Mouse (Mus musculus) myocyte (in vitro differentiated cells): ENCODE measurements at regions not wholly inside any gene's neighbourhood (a gene's known extent, or its start where the extent isn't known, plus 50 kb on each side); places are given as distances from the start of the nearest gene placed in this dataset.

Experiments
- H3K27me3 ChIP-seq: one replicate; pipeline ENCODE4 v1.6.1; 2011; ENCODE audit not compliant: control insufficient read depth, insufficient read depth, insufficient read length
- H3K36me3 ChIP-seq: one replicate; pipeline ENCODE4 v1.6.1; 2011; ENCODE audit not compliant: control insufficient read depth, insufficient read depth
- H3K4me2 ChIP-seq: one replicate; pipeline ENCODE4 v1.6.1; 2011; ENCODE audit warnings: low read depth, control low read depth
- H3K4me3 ChIP-seq: one replicate; pipeline ENCODE4 v1.5.1; 2011; ENCODE audit warnings: mild to moderate bottlenecking, control low read depth, moderate library complexity
- H3K79me2 ChIP-seq: one replicate; pipeline ENCODE4 v1.6.1; 2011; ENCODE audit not compliant: control insufficient read depth, insufficient read depth
- H3ac ChIP-seq: one replicate; pipeline ENCODE4 v1.6.1; 2011; ENCODE audit not compliant: control insufficient read depth, insufficient read length
- CEBPB ChIP-seq: IDR thresholded peaks from 2 replicates; pipeline ENCODE4 v1.6.1; 2011; ENCODE audit warnings: mild to moderate bottlenecking, moderate library complexity; ENCODE audit not compliant: poor library complexity, insufficient read depth, severe bottlenecking
- E2F4 ChIP-seq: IDR thresholded peaks from one replicate; pipeline ENCODE4 v1.6.1; 2011; ENCODE audit warnings: mild to moderate bottlenecking, control low read depth, moderate library complexity; ENCODE audit not compliant: insufficient read depth
- MAX ChIP-seq: IDR thresholded peaks from one replicate; pipeline ENCODE4 v1.6.1; 2011; ENCODE audit warnings: low read depth, mild to moderate bottlenecking, control low read depth
- MYOD1 ChIP-seq, 3 experiments: IDR thresholded peaks; one replicate each; pipeline ENCODE4 v1.6.1; 2011; ENCODE audit warnings: control low read depth in 2 of 3, low read depth in 2 of 3, mild to moderate bottlenecking in 2 of 3, moderate library complexity in 1 of 3; ENCODE audit not compliant: insufficient read length in 2 of 3, control insufficient read depth in 1 of 3
- MYOG ChIP-seq, 3 experiments: IDR thresholded peaks; one replicate each; pipeline ENCODE4 v1.6.1; 2011; ENCODE audit warnings: control low read depth in 2 of 3, low read depth in 2 of 3, mild to moderate bottlenecking in 2 of 3; ENCODE audit not compliant: insufficient read length in 2 of 3, control insufficient read depth in 1 of 3, insufficient read depth in 1 of 3
- POLR2A ChIP-seq: IDR thresholded peaks from one replicate; pipeline ENCODE4 v1.6.1; 2011; ENCODE audit warnings: low read depth, mild to moderate bottlenecking, control low read depth, moderate library complexity; ENCODE audit not compliant: insufficient read length
- POLR2AphosphoS2 ChIP-seq: IDR thresholded peaks from one replicate; pipeline ENCODE4 v1.6.1; 2011; ENCODE audit warnings: low read depth, control low read depth; ENCODE audit not compliant: insufficient read length
- REST ChIP-seq: IDR thresholded peaks from one replicate; pipeline ENCODE4 v1.6.1; 2011; ENCODE audit warnings: mild to moderate bottlenecking, control low read depth, moderate library complexity; ENCODE audit not compliant: insufficient read depth, insufficient read length
- SRF ChIP-seq: IDR thresholded peaks from one replicate; pipeline ENCODE4 v1.6.1; 2011; ENCODE audit warnings: low read depth; ENCODE audit not compliant: control insufficient read depth, insufficient read length
- TCF12 ChIP-seq: IDR thresholded peaks from one replicate; pipeline ENCODE4 v1.6.1; 2011; ENCODE audit warnings: mild to moderate bottlenecking, control low read depth; ENCODE audit not compliant: poor library complexity, insufficient read depth, severe bottlenecking
- TCF3 ChIP-seq: IDR thresholded peaks from one replicate; pipeline ENCODE4 v1.6.1; 2011; ENCODE audit warnings: low read depth, control low read depth; ENCODE audit not compliant: insufficient read length
- USF1 ChIP-seq: IDR thresholded peaks from one replicate; pipeline ENCODE4 v1.6.1; 2011; ENCODE audit warnings: low read depth, mild to moderate bottlenecking, control low read depth, moderate library complexity

- Histone ChIP-seq H3K4me2 (no peak overlapping the region), H3K36me3 (no peaks in the 10 kb centered on the region), H3K27me3 (no peaks in the 10 kb centered on the region), H3K4me3 (no peak overlapping the region), H3ac (no peak overlapping the region), H3K79me2 (no peaks in the 10 kb centered on the region)
- TF ChIP-seq TCF3 (no peak), MAX (no peak), USF1 (no peak), POLR2A (no peak), POLR2AphosphoS2 (no peak), TCF12 (no peak), SRF (no peak), E2F4 (no peak)
These were observed 325.1 kb upstream of the Smim15 start for GRCm38 (mm10) chr13:107718973-107719620.

GRCm38 (mm10) chr13:107715616-107716015 lies 328.6 kb upstream of the Smim15 start:
- no peaks in the 10 kb centered on the region for H3K36me3 ChIP-seq
- no peak overlapping the region for H3K4me2 ChIP-seq
- no peaks in the 10 kb centered on the region for H3K79me2 ChIP-seq
- no peak overlapping the region for H3ac ChIP-seq
- TF ChIP-seq USF1 (no peak), MYOG (IDR thresholded peaks at IDR 0.05; ENCODE audit: control insufficient read depth in 1 of 3, insufficient read depth in 1 of 3, insufficient read length in 2 of 3, low read depth in 2 of 3) (no peak), E2F4 (no peak), POLR2AphosphoS2 (no peak), TCF12 (no peak), POLR2A (no peak), TCF3 (no peak), SRF (no peak), REST (no peak), MAX (no peak), MYOD1 (IDR thresholded peaks at IDR 0.05; ENCODE audit: control insufficient read depth in 1 of 3, insufficient read length in 2 of 3, low read depth in 2 of 3) (no peak), CEBPB (no peak)
- H3K27me3 ChIP-seq = no peaks in the 10 kb centered on the region
- H3K4me3 ChIP-seq = no peak overlapping the region

- TF ChIP-seq MAX (no peak), E2F4 (no peak), POLR2A (no peak), REST (no peak), TCF3 (no peak), MYOD1 (IDR thresholded peaks at IDR 0.05; ENCODE audit: control insufficient read depth in 1 of 3, insufficient read length in 2 of 3, low read depth in 2 of 3) (no peak), MYOG (IDR thresholded peaks at IDR 0.05; ENCODE audit: control insufficient read depth in 1 of 3, insufficient read depth in 1 of 3, insufficient read length in 2 of 3, low read depth in 2 of 3) (no peak), POLR2AphosphoS2 (no peak), TCF12 (no peak), SRF (no peak), USF1 (no peak), CEBPB (no peak)
- Histone ChIP-seq H3K27me3 (no peaks in the 10 kb centered on the region), H3K4me2 (no peak overlapping the region), H3K4me3 (no peak overlapping the region), H3K36me3 (no peaks in the 10 kb centered on the region), H3K79me2 (no peaks in the 10 kb centered on the region), H3ac (no peak overlapping the region)
These were observed 330.2 kb upstream of the Smim15 start for GRCm38 (mm10) chr13:107714001-107714400.

- TF ChIP-seq POLR2AphosphoS2 (no peak), MAX (no peak), MYOD1 (IDR thresholded peaks at IDR 0.05; ENCODE audit: control insufficient read depth in 1 of 3, insufficient read length in 2 of 3, low read depth in 2 of 3) (no peak), REST (no peak), MYOG (IDR thresholded peaks at IDR 0.05; ENCODE audit: control insufficient read depth in 1 of 3, insufficient read depth in 1 of 3, insufficient read length in 2 of 3, low read depth in 2 of 3) (no peak)
These were observed 332.8 kb upstream of the Smim15 start for GRCm38 (mm10) chr13:107711341-107711994.

GRCm38 (mm10) chr13:107710368-107710767 lies 333.9 kb upstream of the Smim15 start:
- H3ac ChIP-seq = no peak overlapping the region
- no peak for TF ChIP-seq E2F4
- TF ChIP-seq CEBPB = no peak
- TF ChIP-seq MAX = no peak
- no peaks in the 10 kb centered on the region for H3K36me3 ChIP-seq
- H3K79me2 ChIP-seq = no peaks in the 10 kb centered on the region
- no peak overlapping the region for H3K4me3 ChIP-seq
- H3K4me2 ChIP-seq = no peak overlapping the region
- H3K27me3 ChIP-seq = no peaks in the 10 kb centered on the region

More at GRCm38 (mm10) chr13:107711341-107711994, 332.8 kb upstream of the Smim15 start:
- Histone ChIP-seq H3ac (no peak overlapping the region), H3K36me3 (no peaks in the 10 kb centered on the region), H3K27me3 (no peaks in the 10 kb centered on the region), H3K4me2 (no peak overlapping the region), H3K79me2 (no peaks in the 10 kb centered on the region), H3K4me3 (no peak overlapping the region)
